Mouse (Mus musculus) kidney, adult 2 months (tissue): ENCODE data around the gene Adam10. TPM values are rescaled to one million over a fixed set of nuclear protein-coding genes. Genes with fewer than 3 reads are reported as not detected.

Experiments used
- DNase-seq: peaks from one replicate; pipeline ENCODE4 v3.0.0; 2021
- H3K27ac ChIP-seq: fragments of 200-500 bp; 2 replicates; pipeline ENCODE4 v1.5.1; 2012; ENCODE audit warnings: low read depth, low read length, control low read depth, inconsistent platforms; ENCODE audit not compliant: insufficient read depth
- H3K27me3 ChIP-seq: fragments of 200-500 bp; replicated peaks from 2 replicates; pipeline ENCODE4 v1.6.1; 2012; ENCODE audit warnings: mild to moderate bottlenecking, moderate library complexity, low read length, inconsistent platforms; ENCODE audit not compliant: control insufficient read depth, insufficient read depth
- H3K36me3 ChIP-seq: fragments of 200-500 bp; 2 replicates; pipeline ENCODE4 v1.6.1; 2012; ENCODE audit warnings: mild to moderate bottlenecking, moderate library complexity, low read length, inconsistent platforms; ENCODE audit not compliant: control insufficient read depth, insufficient read depth
- H3K4me1 ChIP-seq: fragments of 200-500 bp; 2 replicates; pipeline ENCODE4 v1.6.1; 2011; ENCODE audit warnings: low read length; ENCODE audit not compliant: control insufficient read depth, insufficient read depth
- H3K4me3 ChIP-seq: fragments of 200-500 bp; 2 replicates; pipeline ENCODE4 v1.5.1; 2011; ENCODE audit warnings: mild to moderate bottlenecking, low read depth, low read length, control low read depth; ENCODE audit not compliant: insufficient read depth
- CTCF ChIP-seq: fragments of 200-500 bp; conservative IDR thresholded peaks from 2 replicates; pipeline ENCODE4 v1.5.1; 2011; ENCODE audit warnings: low read depth, mild to moderate bottlenecking, control low read depth, low read length, moderate library complexity, mixed read lengths; ENCODE audit not compliant: insufficient read depth, insufficient read length
- POLR2A ChIP-seq: fragments of 200-500 bp; IDR thresholded peaks from one replicate; pipeline ENCODE4 v1.6.1; 2011; ENCODE audit warnings: low read depth, low read length, control low read depth
- WGBS: fragments of 180-500 bp; shearing (Covaris S2); methylation state at CpG from one replicate; pipeline ENCODE4 v1.1.7; 2018; 5-methylcytosine and 5-hydroxymethylcytosine counted together
- polyA plus RNA-seq: library from polyadenylated mRNA; depleted of rRNA; stranded (reverse); fragments of >200 nt; gene quantifications from 2 replicates; pipeline ENCODE4 v1.2.3, GENCODE M21; 2012

Gene Adam10
- polyA plus RNA-seq, 1 experiment = 14.5 TPM

GRCm38 (mm10) chr9:70689926-70690325 is 11.1 kb downstream of the Adam10 start:
- Histone ChIP-seq H3K27ac (no peak overlapping the region), H3K4me3 (no peak overlapping the region), H3K36me3 (no peaks in the 10 kb centered on the region), H3K27me3 (no peaks in the 10 kb centered on the region), H3K4me1 (peaks cover 5% of the 10 kb centered on the region; the same call in 1 of the 2 replicates)
- TF ChIP-seq CTCF = no peak
- TF ChIP-seq POLR2A = no peak
- 68% methylated on average over 3 of the region's 3 CpGs for WGBS
- DNase-seq = no peak

DNA sequence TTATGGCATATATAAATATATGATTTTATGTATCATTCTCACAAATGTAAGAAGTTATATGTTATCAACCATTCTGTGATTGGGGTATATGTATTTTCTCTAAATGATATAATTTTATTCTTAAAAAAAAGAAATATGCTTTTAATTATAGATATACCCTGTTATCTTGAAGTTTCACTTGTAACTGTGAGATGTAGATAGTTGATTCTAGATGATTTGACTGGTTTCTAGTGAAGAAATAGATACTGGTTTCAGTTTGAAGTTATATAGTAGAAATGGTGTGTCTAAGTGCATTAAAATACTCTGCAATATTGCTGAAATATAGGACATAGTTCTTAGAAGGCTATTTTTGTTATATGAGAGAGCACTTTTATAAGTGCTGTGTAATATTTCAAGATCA is 11.8 kb downstream of the Adam10 start:
- no peak overlapping the region for H3K4me3 ChIP-seq
- H3K4me1 ChIP-seq = peaks cover 2% of the 10 kb centered on the region; the same call in 1 of the 2 replicates
- TF ChIP-seq CTCF = no peak
- no peak for TF ChIP-seq POLR2A
- H3K27me3 ChIP-seq = no peaks in the 10 kb centered on the region
- H3K36me3 ChIP-seq = no peaks in the 10 kb centered on the region
- no peak overlapping the region for H3K27ac ChIP-seq
- no peak for DNase-seq

DNA sequence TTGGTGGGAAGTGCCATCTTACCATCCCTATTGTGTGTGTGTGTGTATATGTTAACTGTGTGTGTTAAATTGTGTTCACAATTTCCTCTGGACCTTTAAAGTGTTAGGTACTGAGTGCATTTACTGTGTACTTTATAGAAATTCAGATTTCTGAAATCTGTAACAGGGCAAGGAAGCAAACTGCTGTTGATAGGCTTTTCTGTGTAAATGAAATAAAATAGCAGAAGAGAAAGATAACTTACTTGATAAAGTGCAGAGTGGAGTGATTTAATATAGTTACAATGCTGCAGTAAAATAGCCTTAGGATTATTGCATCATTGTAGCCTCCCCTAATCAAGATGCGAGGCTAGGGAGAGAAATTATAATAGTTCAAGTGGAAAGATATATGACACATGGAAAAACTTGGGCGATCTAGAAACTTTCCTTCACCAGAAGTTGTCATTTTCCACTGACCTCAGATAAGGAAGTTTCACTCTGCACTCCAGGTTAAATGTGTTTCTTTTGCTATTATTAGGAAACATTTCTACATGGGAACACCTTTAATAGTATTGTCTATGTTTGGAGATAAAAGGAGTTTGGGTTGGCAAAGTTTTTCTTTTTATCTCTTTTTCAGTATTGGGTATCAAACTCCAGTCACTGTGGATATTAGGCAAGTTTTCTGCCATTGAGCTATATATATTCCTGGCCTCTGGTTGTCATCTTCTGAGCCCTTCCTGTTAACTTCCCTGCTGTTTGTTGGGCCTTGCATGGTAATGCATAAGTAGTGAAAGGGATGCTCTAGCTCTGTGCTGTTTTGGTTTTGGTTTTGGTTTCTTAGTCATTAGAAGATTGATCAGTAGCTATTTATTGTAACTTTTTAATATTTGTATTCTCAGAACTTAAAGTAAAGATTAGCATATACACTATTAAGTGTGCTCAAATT is 13.2 kb downstream of the Adam10 start:
- DNase-seq = no peak
- H3K36me3 ChIP-seq = no peaks in the 10 kb centered on the region
- H3K4me1 ChIP-seq = peaks cover 2% of the 10 kb centered on the region; the same call in 1 of the 2 replicates
- no peak overlapping the region for H3K4me3 ChIP-seq
- TF ChIP-seq CTCF (no peak), POLR2A (no peak)
- no peak overlapping the region for H3K27ac ChIP-seq
- no peaks in the 10 kb centered on the region for H3K27me3 ChIP-seq
- WGBS = 40% methylated on average over 2 of the region's 2 CpGs

DNA sequence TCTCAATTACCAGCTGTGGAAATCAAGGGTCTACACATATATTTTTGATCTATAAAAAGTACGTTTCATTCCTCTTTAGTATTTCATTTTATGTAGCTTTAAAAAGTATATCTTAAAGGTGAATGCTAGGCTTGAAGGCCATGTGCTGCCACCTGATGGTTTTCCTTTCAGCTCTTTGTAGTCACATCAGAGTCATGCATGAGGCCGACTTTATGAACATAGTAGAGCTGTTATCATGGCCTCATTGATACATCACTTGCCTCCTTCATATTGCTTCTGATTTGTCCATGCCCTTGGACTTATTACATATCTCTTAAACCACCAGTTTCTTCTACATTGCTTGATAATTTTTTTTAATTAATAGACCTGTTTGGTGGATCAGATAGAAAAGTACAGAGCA is 16.9 kb downstream of the Adam10 start:
- H3K4me3 ChIP-seq = no peak overlapping the region
- no peak overlapping the region for H3K27ac ChIP-seq
- DNase-seq = no peak
- no peaks in the 10 kb centered on the region for H3K27me3 ChIP-seq
- no peak for TF ChIP-seq CTCF
- TF ChIP-seq POLR2A = no peak
- H3K36me3 ChIP-seq = no peaks in the 10 kb centered on the region
- 85% methylated on average over 2 of the region's 2 CpGs for WGBS
- peaks cover 2% of the 10 kb centered on the region; the same call in 1 of the 2 replicates for H3K4me1 ChIP-seq

DNA sequence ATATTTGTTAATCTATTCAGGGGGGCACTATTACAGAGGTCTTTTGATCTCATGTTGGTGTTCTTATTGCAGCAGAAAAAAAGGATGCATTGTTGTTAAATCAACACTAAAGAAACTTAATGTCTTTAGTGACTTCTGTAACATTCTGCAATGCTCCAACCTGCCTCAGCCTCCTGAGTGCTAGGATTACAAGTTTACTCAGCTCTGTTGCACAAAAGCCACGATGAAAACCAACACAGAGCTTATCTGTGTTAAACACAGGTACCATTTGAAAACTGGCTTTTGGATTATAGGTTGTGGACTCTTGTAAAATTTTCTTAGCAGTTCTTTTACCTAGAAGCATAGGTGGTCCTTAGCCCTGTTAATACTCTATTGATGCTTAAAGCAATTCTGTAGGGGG is 19.3 kb downstream of the Adam10 start:
- Histone ChIP-seq H3K36me3 (no peaks in the 10 kb centered on the region), H3K4me3 (no peak overlapping the region), H3K27me3 (no peaks in the 10 kb centered on the region), H3K4me1 (no peaks in the 10 kb centered on the region), H3K27ac (no peak overlapping the region)
- no peak for TF ChIP-seq POLR2A
- no peak for TF ChIP-seq CTCF
- 79% methylated on average over 1 of the region's 1 CpGs for WGBS
- DNase-seq = no peak

- Histone ChIP-seq H3K4me1 (no peaks in the 10 kb centered on the region), H3K27me3 (no peaks in the 10 kb centered on the region), H3K4me3 (no peak overlapping the region), H3K27ac (no peak overlapping the region), H3K36me3 (no peaks in the 10 kb centered on the region)
- DNase-seq = no peak
- 95% methylated on average over 5 of the region's 5 CpGs for WGBS
- no peak for TF ChIP-seq POLR2A
- no peak for TF ChIP-seq CTCF
Measured at GRCm38 (mm10) chr9:70703597-70704203, 24.9 kb downstream of the Adam10 start.

DNA sequence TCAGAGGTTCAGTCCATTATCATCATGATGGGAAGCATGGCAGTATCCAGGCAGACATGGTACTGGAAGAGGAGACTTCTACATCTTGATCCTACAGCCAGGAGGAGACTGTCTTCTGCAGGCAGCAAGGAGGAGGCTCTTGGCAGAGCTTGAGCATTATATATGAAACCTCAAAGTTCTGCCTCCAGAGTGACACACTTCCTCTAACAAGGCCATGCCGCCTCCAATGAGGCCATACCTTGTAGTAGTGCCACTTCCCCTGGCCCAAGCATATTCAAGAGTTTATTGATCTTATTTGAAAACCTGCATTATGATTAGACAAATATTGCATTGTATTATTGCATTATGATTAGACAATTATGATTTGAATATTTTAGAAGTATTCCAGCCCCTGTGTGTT is 27.6 kb downstream of the Adam10 start:
- H3K36me3 ChIP-seq = no peaks in the 10 kb centered on the region
- TF ChIP-seq CTCF (no peak), POLR2A (no peak)
- H3K4me1 ChIP-seq = no peaks in the 10 kb centered on the region
- no peak overlapping the region for H3K27ac ChIP-seq
- DNase-seq = no peak
- no peaks in the 10 kb centered on the region for H3K27me3 ChIP-seq
- no peak overlapping the region for H3K4me3 ChIP-seq
- WGBS = 93% methylated on average over 1 of the region's 1 CpGs
